Mouse (Mus musculus): ENCODE results near the gene Ankrd49. TPM values are rescaled to one million over a fixed set of nuclear protein-coding genes. Genes with fewer than 3 reads are reported as not detected.
A peak's percentile ranks its signal among the peaks of the same experiment; 100 is the strongest.

The Ankrd49 gene
- polyA plus RNA-seq, 1 experiment from 2014 or later = 36.2 TPM

GRCm38 (mm10) chr9:14770803-14771471 is 13.7 kb downstream of the Ankrd49 start, which contains the start of gene 1700012B09Rik:
TSS of gene 1700012B09Rik (minus strand) at chr9:14771030.
- Histone ChIP-seq H3K9me3 (replicated peaks) (no peaks in the 10 kb centered on the region), H3K4me1 (replicated peaks) (no peaks in the 10 kb centered on the region), H3K27me3 (peaks cover 31% of the 10 kb centered on the region), H3K9ac (no peak within 1 kb of the TSS), H3K27ac (no peak within 1 kb of the TSS), H3K4me2 (no peak within 1 kb of the TSS), H3K4me3 (replicated peaks) (no peak within 1 kb of the TSS), H3K36me3 (no peaks in the 10 kb centered on the region)
- WGBS (ENCODE audit: insufficient replicate concordance) = 27% methylated on average over 23 of the region's 23 CpGs
- DNase-seq (no peak), ATAC-seq (ENCODE audit: low read depth) (no peak)

- Histone ChIP-seq H3K27me3 (peaks cover 31% of the 10 kb centered on the region), H3K4me2 (no peak overlapping the region), H3K36me3 (no peaks in the 10 kb centered on the region), H3K9me3 (replicated peaks) (no peaks in the 10 kb centered on the region), H3K27ac (no peak overlapping the region), H3K9ac (no peak overlapping the region), H3K4me3 (replicated peaks) (no peak overlapping the region), H3K4me1 (replicated peaks) (no peaks in the 10 kb centered on the region)
- ATAC-seq (ENCODE audit: low read depth) = no peak
- 60% methylated on average over 6 of the region's 6 CpGs for WGBS (ENCODE audit: insufficient replicate concordance)
- DNase-seq = no peak
Measured at GRCm38 (mm10) chr9:14769811-14770210, 14.8 kb downstream of the Ankrd49 start.

GRCm38 (mm10) chr9:14764765-14765164 is 19.9 kb downstream of the Ankrd49 start:
- 18% methylated on average over 7 of the region's 7 CpGs for WGBS (ENCODE audit: insufficient replicate concordance)
- DNase-seq = no peak
- H3K36me3 ChIP-seq = no peaks in the 10 kb centered on the region
- no peak overlapping the region for H3K9ac ChIP-seq
- ATAC-seq (ENCODE audit: low read depth) = no peak
- no peak overlapping the region for H3K4me3 ChIP-seq (replicated peaks)
- no peak overlapping the region for H3K27ac ChIP-seq
- H3K27me3 ChIP-seq = peaks cover 17% of the 10 kb centered on the region
- no peaks in the 10 kb centered on the region for H3K4me1 ChIP-seq (replicated peaks)
- no peak overlapping the region for H3K4me2 ChIP-seq
- no peaks in the 10 kb centered on the region for H3K9me3 ChIP-seq (replicated peaks)

- no peaks in the 10 kb centered on the region for H3K9me3 ChIP-seq (replicated peaks)
- no peaks in the 10 kb centered on the region for H3K36me3 ChIP-seq
- no peak overlapping the region for H3K27ac ChIP-seq
- H3K9ac ChIP-seq = no peak overlapping the region
- H3K4me2 ChIP-seq = no peak overlapping the region
- no peak overlapping the region for H3K4me3 ChIP-seq (replicated peaks)
- no peaks in the 10 kb centered on the region for H3K4me1 ChIP-seq (replicated peaks)
- DNase-seq (no peak), ATAC-seq (ENCODE audit: low read depth) (no peak)
- H3K27me3 ChIP-seq = 0 out of 2 replicates have a peak, but pooled peaks cover 5% of the 10 kb centered on the region
Measured at GRCm38 (mm10) chr9:14759261-14759660, 25.4 kb downstream of the Ankrd49 start.

- no peak overlapping the region for H3K4me3 ChIP-seq (replicated peaks)
- H3K27ac ChIP-seq = no peak overlapping the region
- H3K4me1 ChIP-seq (replicated peaks) = no peaks in the 10 kb centered on the region
- DNase-seq = no peak
- no peak overlapping the region for H3K4me2 ChIP-seq
- H3K9me3 ChIP-seq (replicated peaks) = no peaks in the 10 kb centered on the region
- 0 out of 2 replicates have a peak, but pooled peaks have one; percentile 29 for ATAC-seq (ENCODE audit: low read depth)
- H3K27me3 ChIP-seq = no peaks in the 10 kb centered on the region
- no peak overlapping the region for H3K9ac ChIP-seq
- 24% methylated on average over 7 of the region's 7 CpGs for WGBS (ENCODE audit: insufficient replicate concordance)
- H3K36me3 ChIP-seq = no peaks in the 10 kb centered on the region
Measured at GRCm38 (mm10) chr9:14758590-14758989, 26.1 kb downstream of the Ankrd49 start.

- H3K4me2 ChIP-seq = no peak overlapping the region
- H3K9ac ChIP-seq = no peak overlapping the region
- peaks cover 9% of the 10 kb centered on the region; the same call in 1 of the 2 replicates for H3K4me1 ChIP-seq (replicated peaks)
- peaks cover 26% of the 10 kb centered on the region for H3K27me3 ChIP-seq
- H3K36me3 ChIP-seq = no peaks in the 10 kb centered on the region
- no peak overlapping the region for H3K4me3 ChIP-seq (replicated peaks)
- no peaks in the 10 kb centered on the region for H3K9me3 ChIP-seq (replicated peaks)
- 55% methylated on average over 3 of the region's 3 CpGs for WGBS (ENCODE audit: insufficient replicate concordance)
- DNase-seq = no peak
- no peak overlapping the region for H3K27ac ChIP-seq
- ATAC-seq (ENCODE audit: low read depth) = no peak
Measured at GRCm38 (mm10) chr9:14754469-14754868, 30.2 kb downstream of the Ankrd49 start.

- Histone ChIP-seq H3K4me3 (replicated peaks) (no peak overlapping the region), H3K9ac (no peak overlapping the region), H3K36me3 (no peaks in the 10 kb centered on the region), H3K27me3 (peaks cover 26% of the 10 kb centered on the region), H3K4me2 (no peak overlapping the region), H3K4me1 (replicated peaks) (peaks cover 9% of the 10 kb centered on the region; the same call in 1 of the 2 replicates), H3K27ac (no peak overlapping the region), H3K9me3 (replicated peaks) (no peaks in the 10 kb centered on the region)
- DNase-seq = no peak
- ATAC-seq (ENCODE audit: low read depth) = no peak
Measured at GRCm38 (mm10) chr9:14753947-14754346, 30.7 kb downstream of the Ankrd49 start.

GRCm38 (mm10) chr9:14752001-14752522 is 32.6 kb downstream of the Ankrd49 start, which contains the start of gene Fut4:
TSS of gene Fut4 (minus strand) at chr9:14752393.
- no peak for DNase-seq

GRCm38 (mm10) chr9:14751503-14752000 is 33.1 kb downstream of the Ankrd49 start:
- DNase-seq (no peak), ATAC-seq (ENCODE audit: low read depth) (peak; percentile 37)
- Histone ChIP-seq H3K4me2 (peak overlapping the region; percentile 74), H3K4me1 (replicated peaks) (peaks cover 9% of the 10 kb centered on the region; the same call in 1 of the 2 replicates), H3K9me3 (replicated peaks) (no peaks in the 10 kb centered on the region), H3K9ac (peak overlapping the region; percentile 49), H3K27me3 (peaks cover 26% of the 10 kb centered on the region), H3K27ac (no peak overlapping the region), H3K36me3 (no peaks in the 10 kb centered on the region), H3K4me3 (replicated peaks) (peak overlapping the region; percentile 56)
- 1% methylated on average over 50 of the region's 50 CpGs for WGBS (ENCODE audit: insufficient replicate concordance)

More at GRCm38 (mm10) chr9:14752001-14752522, 32.6 kb downstream of the Ankrd49 start, which contains the start of gene Fut4:
- Histone ChIP-seq H3K9ac (peak within 1 kb of the TSS; percentile 49), H3K4me1 (replicated peaks) (peaks cover 9% of the 10 kb centered on the region; the same call in 1 of the 2 replicates), H3K4me3 (replicated peaks) (peak within 1 kb of the TSS; percentile 56), H3K9me3 (replicated peaks) (no peaks in the 10 kb centered on the region), H3K27me3 (peaks cover 26% of the 10 kb centered on the region), H3K36me3 (no peaks in the 10 kb centered on the region), H3K27ac (no peak within 1 kb of the TSS), H3K4me2 (peak within 1 kb of the TSS; percentile 74)
- under 1% methylated on average over 28 of the region's 28 CpGs for WGBS (ENCODE audit: insufficient replicate concordance)
- peak; percentile 76 for ATAC-seq (ENCODE audit: low read depth)

GRCm38 (mm10) chr9:14750901-14751502 is 33.7 kb downstream of the Ankrd49 start:
- Histone ChIP-seq H3K4me3 (replicated peaks) (peak overlapping the region; percentile 56), H3K9me3 (replicated peaks) (no peaks in the 10 kb centered on the region), H3K4me2 (peak overlapping the region; percentile 74), H3K27me3 (peaks cover 26% of the 10 kb centered on the region), H3K27ac (no peak overlapping the region), H3K36me3 (no peaks in the 10 kb centered on the region), H3K4me1 (replicated peaks) (peaks cover 9% of the 10 kb centered on the region; the same call in 1 of the 2 replicates), H3K9ac (no peak overlapping the region)
- ATAC-seq (ENCODE audit: low read depth) = 0 out of 2 replicates have a peak, but pooled peaks have one; percentile 11
- 56% methylated on average over 42 of the region's 42 CpGs for whole genome bisulfite sequencing (ENCODE audit: insufficient replicate concordance)
- no peak for DNase-seq

- no peak within 1 kb of the TSS for H3K4me3 ChIP-seq (replicated peaks)
- DNase-seq = no peak
- H3K4me2 ChIP-seq = no peak within 1 kb of the TSS
- no peak within 1 kb of the TSS for H3K9ac ChIP-seq
- no peaks in the 10 kb centered on the region for H3K9me3 ChIP-seq (replicated peaks)
- no peak for ATAC-seq (ENCODE audit: low read depth)
- no peak within 1 kb of the TSS for H3K27ac ChIP-seq
- 66% methylated on average over 19 of the region's 19 CpGs for WGBS (ENCODE audit: insufficient replicate concordance)
- no peaks in the 10 kb centered on the region for H3K36me3 ChIP-seq
- H3K27me3 ChIP-seq = no peaks in the 10 kb centered on the region
- H3K4me1 ChIP-seq (replicated peaks) = 0 out of 2 replicates have a peak, but pooled peaks cover 5% of the 10 kb centered on the region
Measured at GRCm38 (mm10) chr9:14740151-14740924, 44.3 kb downstream of the Ankrd49 start, which contains the start of gene Piwil4. TSS of gene Piwil4 (minus strand) at chr9:14740733.

Data from liver, embryonic 13.5 days (tissue).